Mouse (Mus musculus): Measurements from ENCODE around the gene Cisd3.
"Not testable (repeated sequence)": the region's sequence is repeated elsewhere in the genome, so short reads cannot be mapped to it uniquely, and the experiment has no call there.

Gene Cisd3

GRCm38 (mm10) chr11:97686322-97686908 is 789 bp downstream of the Cisd3 start:
- DNase-seq (ENCODE audit: low spot score in 2 of 2), result no peak

- DNase-seq (ENCODE audit: low spot score in 2 of 2), result no peak
These were observed 1.4 kb downstream of the Cisd3 start for GRCm38 (mm10) chr11:97687061-97687460.

GRCm38 (mm10) chr11:97689861-97690260 is 4.2 kb downstream of the Cisd3 start:
- DNase-seq (ENCODE audit: low spot score in 2 of 2), result peak; percentile 53 to 64

- DNase-seq (ENCODE audit: low spot score in 2 of 2), result no peak
These were observed 8.8 kb downstream of the Cisd3 start for GRCm38 (mm10) chr11:97694435-97694834.

DNA sequence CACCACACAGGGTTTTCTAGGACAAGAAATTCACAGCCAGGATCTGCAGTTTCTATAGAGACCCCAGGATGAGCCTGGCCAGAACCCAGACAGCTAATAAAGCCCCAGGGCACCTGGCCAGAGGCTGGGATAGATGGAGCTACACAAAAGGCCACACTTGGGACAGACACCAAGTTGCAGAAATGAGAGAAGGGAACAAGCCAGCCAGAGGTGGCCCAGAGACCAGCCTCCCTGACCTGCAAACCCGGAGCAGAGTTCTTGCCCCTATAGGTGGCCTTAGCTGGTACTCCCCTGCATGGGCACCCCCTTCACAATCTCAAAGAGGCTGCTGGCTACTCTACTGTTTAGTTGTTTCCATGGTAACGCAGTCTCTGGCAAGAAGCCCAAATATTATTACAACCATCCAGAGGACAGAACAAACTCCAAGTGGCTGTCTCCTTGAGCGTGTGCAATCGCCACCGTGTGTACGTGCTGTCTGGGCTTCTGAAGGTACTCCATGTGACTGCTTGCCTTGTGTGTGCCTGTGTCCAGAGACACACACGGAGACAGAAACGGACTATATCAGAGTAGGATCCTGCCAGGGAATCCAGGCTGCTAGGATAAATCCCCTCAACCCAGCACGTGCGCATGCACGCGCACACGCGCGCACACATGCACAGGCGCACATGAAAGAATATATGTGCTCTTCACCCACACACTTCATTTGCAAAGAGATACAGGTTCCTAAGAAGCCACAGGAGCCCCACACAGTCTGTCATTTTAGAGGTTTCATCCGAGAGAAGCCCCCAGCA is 9.5 kb downstream of the Cisd3 start:
- peak; percentile 60 to 72 for DNase-seq (ENCODE audit: low spot score in 2 of 2)

GRCm38 (mm10) chr11:97695712-97696401 is 10.2 kb downstream of the Cisd3 start:
- DNase-seq (ENCODE audit: low spot score in 2 of 2), result peak in 1 of 2 experiments; percentile 63

GRCm38 (mm10) chr11:97696669-97697068 is 11.0 kb downstream of the Cisd3 start:
- no peak for DNase-seq (ENCODE audit: low spot score in 2 of 2)

GRCm38 (mm10) chr11:97697199-97697890 is 11.7 kb downstream of the Cisd3 start:
- peak in 1 of 2 experiments; percentile 23 for DNase-seq (ENCODE audit: low spot score in 2 of 2)

DNA sequence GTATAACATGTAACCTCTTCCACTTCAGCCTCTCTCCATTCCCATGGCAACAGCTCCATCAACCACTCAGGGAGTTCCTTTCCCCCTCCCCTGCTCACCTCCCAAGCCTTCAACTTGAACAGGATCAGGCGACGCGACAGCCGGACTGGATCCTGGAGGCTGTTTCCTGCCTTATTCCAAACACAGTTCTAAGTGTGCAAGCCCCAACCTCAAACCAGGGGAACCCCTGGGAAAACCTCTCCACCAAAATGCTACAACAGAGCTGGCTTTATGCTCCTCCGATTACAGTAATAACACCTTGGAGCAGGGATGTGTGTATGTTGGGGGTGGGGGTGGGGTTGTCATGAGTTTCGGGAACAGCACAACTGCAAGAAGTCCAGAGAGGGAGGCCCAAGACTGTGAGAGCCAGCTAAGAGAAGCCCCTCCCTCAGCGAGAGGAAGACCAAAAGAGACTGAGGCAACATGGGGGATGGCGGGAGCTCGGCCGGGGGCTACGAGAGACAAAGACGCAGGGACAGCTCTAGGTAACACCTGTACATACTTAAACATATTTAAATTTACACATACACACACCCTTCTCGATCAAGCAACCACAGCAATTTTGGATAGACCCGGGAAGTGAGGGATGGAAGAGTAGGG is 12.4 kb downstream of the Cisd3 start:
- no peak for DNase-seq (ENCODE audit: low spot score in 2 of 2)

DNA sequence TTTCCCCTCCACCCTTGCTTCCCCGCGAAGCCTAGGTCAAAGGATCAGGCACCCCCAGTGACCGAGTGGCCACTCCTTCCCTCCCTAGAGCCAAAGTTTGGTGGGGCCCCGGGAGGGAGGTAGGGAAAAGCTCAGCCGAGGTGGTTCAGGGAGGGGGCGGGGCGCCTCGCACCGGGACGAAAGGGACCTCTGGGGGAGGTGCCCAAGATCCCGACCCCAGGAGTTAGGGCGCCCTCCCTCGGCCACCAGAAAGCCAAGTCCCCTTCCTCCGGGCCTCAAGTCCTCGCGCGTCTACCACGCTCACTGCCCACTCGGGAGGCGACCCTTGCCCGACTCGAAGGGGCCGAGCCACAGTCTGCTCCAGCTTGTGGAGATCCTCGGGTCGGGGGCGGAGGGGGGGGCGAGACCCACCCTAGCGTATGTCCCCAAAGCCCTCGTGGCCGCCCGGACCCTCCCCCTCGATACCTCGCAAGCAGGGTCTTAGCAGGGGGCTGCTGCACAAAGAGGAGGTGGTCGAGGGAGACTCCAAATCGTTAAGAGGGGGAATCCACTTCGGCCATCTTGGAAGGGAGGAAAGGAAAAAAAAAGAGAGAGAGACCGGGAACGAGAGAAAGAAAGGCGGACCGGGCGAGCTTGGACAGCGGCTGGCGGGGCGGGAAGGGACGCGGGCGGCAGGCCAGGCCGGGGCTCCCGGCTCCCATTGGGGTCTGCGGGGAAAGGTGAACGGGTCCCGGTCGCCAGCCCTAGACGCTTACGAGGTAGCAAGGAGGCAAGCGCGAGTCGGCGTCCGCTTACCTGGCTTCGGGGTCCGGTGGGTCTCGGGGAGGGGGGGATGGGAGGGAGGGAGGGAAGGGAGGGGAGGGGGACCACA is 13.3 kb downstream of the Cisd3 start:
- DNase-seq (ENCODE audit: low spot score in 2 of 2), result peak; percentile 64 to 68

DNA sequence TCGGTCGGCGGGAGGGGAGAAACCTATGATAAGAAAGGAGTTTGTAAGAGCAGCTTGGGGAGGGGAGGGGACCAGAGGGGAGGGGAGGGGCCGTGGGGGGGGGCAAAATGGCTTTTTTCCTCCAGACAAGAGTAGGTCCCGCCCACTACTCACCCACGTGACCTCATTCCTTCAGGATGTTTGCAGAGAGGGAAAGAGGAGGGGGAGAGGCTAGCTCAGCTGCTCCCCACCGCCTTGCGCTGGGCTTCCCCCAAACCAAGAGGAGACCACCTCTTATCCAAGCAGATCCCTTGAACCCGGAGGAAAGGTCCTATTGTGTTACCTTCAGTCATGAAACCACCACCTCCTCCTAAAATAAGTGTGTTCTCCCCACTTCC is 14.0 kb downstream of the Cisd3 start:
- peak; percentile 88 for DNase-seq (ENCODE audit: low spot score in 2 of 2)

GRCm38 (mm10) chr11:97700003-97700745 is 14.5 kb downstream of the Cisd3 start, which contains the start of gene Pcgf2:
Pcgf2 (minus strand) TSS chr11:97700497.
- peak in 1 of 2 experiments; percentile 73 for DNase-seq (ENCODE audit: low spot score in 2 of 2)

GRCm38 (mm10) chr11:97700746-97701580 is 15.3 kb downstream of the Cisd3 start:
- no peak for DNase-seq (ENCODE audit: low spot score in 2 of 2)

GRCm38 (mm10) chr11:97701581-97702392 is 16.2 kb downstream of the Cisd3 start:
- no peak for DNase-seq (ENCODE audit: low spot score in 2 of 2)

- peak; percentile 77 to 88 for DNase-seq (ENCODE audit: low spot score in 2 of 2)
These were observed 16.7 kb downstream of the Cisd3 start for GRCm38 (mm10) chr11:97702393-97702745.

GRCm38 (mm10) chr11:97703039-97703826 is 17.6 kb downstream of the Cisd3 start, which contains the start of gene Psmb3:
Psmb3 (plus strand) TSS chr11:97703399.
- DNase-seq (ENCODE audit: low spot score in 2 of 2), result peak; percentile 99

DNA sequence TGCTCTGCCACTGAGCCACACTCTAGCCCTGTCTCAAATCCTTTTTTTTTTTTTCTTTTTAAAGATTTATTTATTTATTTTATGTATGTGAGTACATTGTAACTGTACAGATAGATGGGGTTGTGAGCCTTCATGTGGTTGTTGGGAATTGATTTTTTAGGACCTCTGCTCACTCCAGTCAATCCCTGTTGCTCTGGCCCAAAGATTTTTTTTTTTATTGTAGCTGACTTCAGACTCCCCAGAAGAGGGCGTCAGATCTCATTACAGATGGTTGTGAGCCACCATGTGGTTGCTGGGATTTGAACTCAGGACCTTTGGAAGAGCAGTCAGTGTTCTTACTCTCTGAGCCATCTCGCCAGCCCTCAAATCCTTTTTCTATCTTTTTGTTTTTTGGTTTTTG is 24.4 kb downstream of the Cisd3 start:
- not testable (repeated sequence) for DNase-seq (ENCODE audit: low spot score in 2 of 2)
